Mouse (Mus musculus) ES-Bruce4 (cell line): ENCODE data around the gene Otud3.

Experiments used
- CTCF ChIP-seq: IDR thresholded peaks from one replicate; pipeline ENCODE4 v1.8.1; 2011; ENCODE audit warnings: low read depth, low read length
- EP300 ChIP-seq: IDR thresholded peaks from 2 replicates; pipeline ENCODE4 v1.6.1; 2011; ENCODE audit warnings: low read depth, low read length; ENCODE audit not compliant: insufficient read depth
- POLR2A ChIP-seq: IDR thresholded peaks from one replicate; pipeline ENCODE4 v1.8.1; 2011; ENCODE audit warnings: low read length; ENCODE audit not compliant: insufficient read depth

DNA sequence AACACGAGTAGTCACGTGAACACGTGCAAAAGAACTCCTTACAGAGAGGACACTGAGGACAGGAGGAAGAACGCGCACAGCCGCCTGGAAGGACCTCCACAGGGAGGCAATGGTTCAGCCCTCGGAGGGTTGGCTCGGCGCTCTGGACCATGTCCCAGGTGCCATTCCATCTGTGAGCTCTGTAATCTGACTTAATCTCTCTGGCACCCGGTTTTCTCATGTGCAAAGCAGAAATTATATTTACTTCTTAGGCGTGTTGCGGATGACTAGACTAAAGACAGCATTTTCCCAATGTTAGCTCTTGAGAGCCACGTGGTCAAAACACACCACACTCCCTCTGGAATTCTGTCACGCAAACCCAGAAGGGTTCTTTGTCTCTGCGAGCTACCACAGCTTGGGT lies 45.4 kb upstream of the Otud3 start:
- TF ChIP-seq CTCF (no peak), POLR2A (no peak), EP300 (no peak)
